Mouse (Mus musculus): Measurements from ENCODE around the gene 4933416C03Rik. TPM values are rescaled to one million over a fixed set of nuclear protein-coding genes. Genes with fewer than 3 reads are reported as not detected.

Gene 4933416C03Rik
- polyA plus RNA-seq (2015; fragmentation: Nextera tagmentation; extraction: Ambion mirVana) = not detected in 2 replicates

DNA sequence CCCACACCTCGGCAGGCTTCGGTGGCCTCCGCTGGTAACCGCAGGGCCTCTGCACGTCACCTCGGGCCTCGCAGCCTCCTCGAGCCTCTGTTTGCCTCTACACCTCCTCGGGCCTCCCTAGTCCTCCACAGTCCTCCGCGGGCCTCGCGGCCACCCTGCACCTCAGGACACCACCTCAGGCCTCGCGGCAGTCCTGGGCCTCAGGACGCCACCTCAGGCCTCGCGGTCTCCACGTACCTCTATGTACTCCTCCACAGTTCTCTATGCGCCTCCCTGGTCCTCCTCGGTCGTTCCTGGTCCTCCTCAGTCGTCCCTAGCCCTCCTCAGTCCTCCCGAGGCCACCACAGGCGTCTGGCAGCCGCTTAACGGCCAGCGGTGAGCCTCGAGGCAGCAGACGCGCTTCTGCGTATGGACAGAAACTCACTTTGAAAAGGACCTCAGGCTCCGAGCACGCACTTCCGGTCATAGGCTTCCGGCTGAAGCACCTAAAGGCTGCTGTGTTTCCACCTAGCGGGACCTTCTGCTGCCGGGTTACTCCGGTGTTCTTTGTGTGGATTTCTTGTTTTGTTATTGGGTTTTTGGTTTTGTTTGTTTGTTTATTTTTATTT, at the start of gene 4933416C03Rik:
Gene 4933416C03Rik (minus strand): TSS at position 51 of the 608 bp plus-strand sequence.
- no peak for DNase-seq (ENCODE audit: low spot score)

DNA sequence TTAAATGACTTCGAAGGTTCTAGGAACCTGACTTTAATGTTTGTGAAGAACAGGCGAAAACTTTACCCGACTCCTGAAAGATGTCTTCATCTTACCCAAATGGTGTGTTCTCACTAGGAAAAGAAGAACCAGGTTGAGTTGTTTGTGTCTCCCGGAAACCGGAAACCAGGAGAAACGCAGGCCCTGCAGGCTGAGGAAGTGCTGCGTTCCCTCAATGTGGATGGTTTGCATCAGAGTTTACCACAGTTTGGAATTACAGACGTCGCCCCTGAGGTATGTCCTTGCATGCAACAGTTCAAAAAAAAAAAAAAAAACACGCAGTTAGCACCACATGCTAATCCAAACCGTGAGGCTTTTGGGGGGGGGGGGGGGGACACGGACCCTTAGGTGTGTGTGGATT, 48.6 kb upstream of the 4933416C03Rik start:
- DNase-seq (ENCODE audit: low spot score) = no peak

DNA sequence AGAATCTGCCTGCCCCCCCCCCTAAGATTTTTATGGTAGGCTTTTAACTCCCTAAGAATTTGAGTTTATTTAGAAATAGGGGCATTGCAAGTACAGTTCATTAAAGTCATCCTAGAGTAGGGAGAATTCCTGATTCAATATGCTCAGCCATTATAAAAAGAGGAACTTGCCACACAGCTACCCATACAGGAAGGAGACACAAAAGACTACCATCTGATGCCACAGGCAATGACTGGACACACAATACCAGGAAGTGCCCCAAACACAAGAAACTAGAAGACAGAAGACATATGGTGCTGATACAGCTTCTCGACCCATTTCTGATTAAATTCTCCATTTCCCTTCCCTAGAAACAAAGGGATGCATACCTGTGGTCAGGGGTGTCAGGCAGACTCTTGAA, 43.0 kb upstream of the 4933416C03Rik start:
- no peak for DNase-seq (ENCODE audit: low spot score)

DNA sequence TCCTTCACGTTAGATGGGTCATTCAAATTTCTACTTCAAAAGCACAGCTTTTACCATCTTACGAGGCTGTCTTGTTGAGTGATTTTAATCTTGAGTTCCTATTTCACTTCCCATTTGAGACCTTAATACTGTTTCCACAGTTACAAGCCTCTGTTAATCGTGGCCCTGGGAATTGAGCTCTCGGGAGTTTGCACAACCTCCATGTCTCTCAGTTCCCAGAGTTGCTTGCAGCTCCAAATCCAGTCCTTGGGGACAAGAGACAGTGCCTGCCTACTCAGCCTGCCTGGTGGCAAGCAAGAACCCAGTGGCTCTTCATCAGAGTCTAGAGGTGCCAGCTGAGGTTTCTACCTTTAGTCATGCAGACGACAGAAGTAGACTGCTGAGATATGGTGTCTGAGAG, 41.0 kb upstream of the 4933416C03Rik start:
- DNase-seq (ENCODE audit: low spot score) = no peak

DNA sequence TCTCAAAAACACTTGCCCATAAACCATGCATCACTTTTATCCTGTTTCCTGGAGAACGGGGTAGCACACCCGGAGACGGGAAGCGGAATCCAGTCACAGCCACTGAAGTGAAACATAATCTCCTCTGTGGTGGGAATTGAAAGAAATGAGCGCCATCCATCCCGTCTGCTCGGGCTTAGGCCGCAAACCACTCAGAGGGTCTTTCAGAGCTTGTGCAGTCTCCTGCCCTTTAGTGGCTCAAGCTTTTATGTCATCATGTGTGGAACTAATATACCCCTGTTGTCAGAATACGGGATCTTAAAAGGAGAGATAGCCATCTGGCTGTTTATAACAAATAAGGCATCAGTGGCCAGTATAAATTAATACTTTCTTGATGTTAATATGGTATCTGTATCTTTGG, 32.4 kb upstream of the 4933416C03Rik start:
- no peak for DNase-seq (ENCODE audit: low spot score)

DNA sequence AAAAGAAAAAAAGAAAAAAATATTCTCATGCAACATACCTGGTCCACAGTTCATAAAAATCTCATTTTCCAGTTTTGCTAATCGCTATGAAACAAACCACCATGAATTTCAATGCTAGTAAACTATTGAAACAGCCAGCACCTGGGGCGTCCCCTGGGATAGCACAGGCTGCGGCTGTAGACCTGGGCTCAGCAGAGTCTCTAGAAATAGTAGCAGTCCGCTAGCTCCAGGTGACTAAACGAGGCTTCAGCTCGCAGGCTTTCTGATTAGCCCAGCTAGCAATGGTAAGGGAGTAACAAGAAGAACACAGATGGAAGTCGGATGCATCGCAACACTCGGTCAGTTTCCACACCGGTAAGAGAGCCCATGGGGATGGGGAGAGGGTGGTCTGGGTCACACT, 30.0 kb upstream of the 4933416C03Rik start:
- DNase-seq (ENCODE audit: low spot score) = no peak

DNA sequence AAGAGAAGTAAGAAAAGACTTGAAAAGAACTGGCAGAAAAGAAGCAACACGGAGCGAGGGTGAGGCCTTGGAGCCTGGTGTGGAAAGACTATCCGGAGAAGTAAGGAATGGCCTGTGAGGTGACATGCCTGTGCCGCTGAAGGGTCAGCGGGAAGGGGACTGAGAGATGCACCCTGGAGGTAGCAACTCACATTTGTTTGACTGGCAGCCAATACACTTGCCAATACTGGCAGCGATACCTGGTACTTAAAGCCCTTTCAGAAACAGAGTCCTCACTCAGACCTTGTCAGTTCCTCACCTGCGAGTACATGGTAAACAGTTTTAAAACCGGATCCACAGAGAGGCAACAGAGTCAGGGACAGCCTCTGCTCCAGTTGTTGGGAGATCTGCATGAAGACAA, 26.5 kb upstream of the 4933416C03Rik start:
- no peak for DNase-seq (ENCODE audit: low spot score)

DNA sequence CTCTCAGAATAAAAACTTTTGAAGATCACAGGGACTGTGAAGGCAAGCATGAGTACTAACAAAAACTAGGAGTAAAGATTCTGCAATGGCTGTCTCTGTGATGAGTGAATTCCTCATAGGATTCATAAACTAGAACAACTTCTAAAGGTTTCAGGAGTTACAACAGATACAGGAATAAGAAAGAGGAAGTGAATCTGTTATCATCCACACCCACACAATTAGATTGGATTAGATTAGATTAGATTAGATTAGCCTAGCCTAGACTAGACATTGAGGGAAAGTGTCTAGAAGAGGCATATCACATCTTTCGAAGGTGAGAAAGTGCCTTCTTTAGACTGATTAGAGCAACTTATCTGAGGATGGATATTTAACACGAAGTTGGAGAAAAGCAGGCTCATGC, 21.5 kb upstream of the 4933416C03Rik start:
- DNase-seq (ENCODE audit: low spot score) = no peak

DNA sequence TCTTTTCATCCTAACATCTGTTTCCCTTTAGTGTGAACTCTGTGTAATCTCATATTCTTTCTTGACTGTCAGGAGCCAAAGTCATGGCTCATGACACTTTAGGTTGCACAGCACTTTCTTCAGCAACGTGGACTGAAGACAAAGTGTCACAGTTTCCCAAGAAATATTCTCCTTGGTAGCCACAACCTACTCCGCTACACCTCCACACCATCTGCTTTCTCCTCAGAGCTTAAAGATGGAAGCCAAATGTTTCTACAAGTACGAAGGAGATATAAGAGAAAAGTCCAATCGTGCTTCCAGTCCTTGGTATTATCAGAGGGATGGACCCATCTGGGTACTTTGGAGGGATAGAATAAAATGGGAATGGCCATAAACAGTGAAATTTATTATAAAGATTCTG, 18.5 kb upstream of the 4933416C03Rik start:
- no peak for DNase-seq (ENCODE audit: low spot score)

DNA sequence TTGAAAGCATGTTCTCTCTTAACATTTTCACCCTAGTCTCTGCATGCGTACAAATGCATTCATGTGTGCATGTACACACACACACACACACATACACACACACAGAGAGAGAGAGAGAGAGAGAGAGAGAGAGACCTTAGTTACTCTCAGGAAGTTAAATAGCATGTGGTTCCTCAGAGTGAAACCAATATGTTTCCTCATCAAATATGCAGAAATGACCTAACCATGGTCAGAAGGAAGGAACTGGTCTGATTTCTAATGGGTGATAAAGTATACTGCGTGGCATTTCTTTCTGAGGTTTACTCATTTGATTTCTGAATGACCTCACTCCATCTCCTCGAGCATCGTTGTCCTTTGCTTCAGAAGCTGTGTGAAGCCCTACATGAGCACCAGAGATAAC, 17.5 kb upstream of the 4933416C03Rik start:
- DNase-seq (ENCODE audit: low spot score) = no peak

DNA sequence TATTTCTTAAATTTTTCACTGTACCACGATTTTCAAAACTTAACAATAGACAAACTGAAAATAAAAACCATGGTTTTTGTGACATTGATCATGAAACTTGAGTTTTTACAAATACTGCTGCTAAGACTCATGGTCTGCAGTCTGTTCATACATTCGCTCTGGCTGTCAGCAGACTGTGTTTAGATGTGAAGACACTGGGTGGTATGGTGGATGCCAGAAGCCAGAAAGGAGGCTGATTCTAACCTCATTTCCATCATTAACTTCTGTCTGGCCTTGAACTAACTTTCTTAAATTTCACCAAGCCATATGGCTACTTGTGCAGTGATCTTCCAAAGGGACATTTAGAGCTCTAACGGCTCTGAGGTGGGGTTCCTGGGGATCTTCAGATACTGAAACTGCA, 16.7 kb upstream of the 4933416C03Rik start:
- no peak for DNase-seq (ENCODE audit: low spot score)

DNA sequence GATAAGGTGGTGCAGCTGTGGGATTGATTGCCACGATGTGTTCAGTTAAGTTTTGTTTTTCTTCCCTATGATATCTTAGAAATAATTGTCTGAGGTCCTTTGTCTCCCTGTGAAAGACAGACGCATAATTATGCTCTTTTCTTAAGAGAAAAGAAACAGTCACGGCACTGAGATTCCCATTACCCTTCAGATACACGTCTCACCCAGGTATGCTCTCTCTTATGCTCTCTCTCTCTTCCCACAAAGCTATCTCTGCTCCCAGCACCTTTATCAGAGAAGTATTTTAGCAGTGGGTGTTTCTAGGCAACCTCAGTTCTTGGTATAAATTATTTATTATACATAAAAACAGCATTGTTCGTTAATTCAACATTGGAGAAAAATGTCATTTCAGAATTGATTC, 11.6 kb upstream of the 4933416C03Rik start:
- no peak for DNase-seq (ENCODE audit: low spot score)

DNA sequence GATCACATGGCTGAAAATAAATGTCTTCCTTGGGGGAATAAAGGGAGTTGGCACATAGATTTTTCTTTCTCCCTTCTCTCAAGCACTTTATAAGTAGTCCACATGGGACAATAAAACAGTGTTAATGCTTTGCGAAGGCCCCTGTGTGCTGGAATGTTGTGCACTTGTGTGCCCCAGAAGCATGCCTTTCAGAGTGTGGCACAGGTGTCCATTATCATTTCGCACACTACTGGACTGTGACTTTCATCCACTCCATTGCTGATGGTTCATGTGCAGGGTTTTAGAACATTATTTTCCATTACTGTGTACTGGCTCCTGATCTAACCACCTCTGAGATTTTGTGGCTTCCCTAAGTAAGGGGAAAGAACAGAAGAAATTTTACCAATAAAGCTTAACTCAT, 10.1 kb upstream of the 4933416C03Rik start:
- DNase-seq (ENCODE audit: low spot score) = no peak

DNA sequence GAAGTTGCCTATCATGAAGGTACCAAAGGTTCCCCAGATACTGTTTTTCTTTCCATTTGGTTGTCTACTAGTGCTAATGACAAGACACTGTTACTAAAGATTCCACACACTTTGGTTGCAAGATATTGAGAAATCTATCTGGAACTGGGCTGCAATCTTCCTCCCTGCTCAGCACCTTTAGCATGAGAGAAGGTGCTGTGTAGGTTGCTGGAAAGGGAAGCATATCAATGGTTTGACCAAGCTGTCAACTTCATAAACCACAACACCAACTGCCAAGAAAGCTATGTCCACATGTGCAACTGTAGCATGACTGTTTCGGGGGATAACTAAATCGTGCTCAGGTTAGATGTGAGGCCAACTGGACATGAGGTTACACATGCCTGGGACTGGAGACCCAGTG, 7.7 kb upstream of the 4933416C03Rik start:
- no peak for DNase-seq (ENCODE audit: low spot score)

DNA sequence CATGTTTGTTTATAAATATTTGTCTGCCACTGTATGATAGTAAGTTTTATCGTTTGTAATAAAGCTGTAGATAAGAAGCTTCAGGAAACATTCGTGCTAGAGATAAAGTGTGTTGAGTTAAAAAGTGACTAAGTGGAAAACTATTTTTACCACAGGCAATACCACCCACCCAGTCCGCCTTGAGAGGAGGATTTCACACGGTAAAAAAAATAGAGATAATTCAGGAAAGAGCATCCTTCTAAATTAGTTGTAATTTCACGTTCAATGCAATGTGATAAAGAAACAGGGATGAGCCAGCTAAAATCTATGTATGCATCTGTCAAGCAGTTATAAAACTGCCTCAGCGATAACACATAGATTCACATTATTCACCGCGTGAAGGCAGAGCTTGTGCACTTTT, 3.3 kb upstream of the 4933416C03Rik start:
- DNase-seq (ENCODE audit: low spot score) = no peak

DNA sequence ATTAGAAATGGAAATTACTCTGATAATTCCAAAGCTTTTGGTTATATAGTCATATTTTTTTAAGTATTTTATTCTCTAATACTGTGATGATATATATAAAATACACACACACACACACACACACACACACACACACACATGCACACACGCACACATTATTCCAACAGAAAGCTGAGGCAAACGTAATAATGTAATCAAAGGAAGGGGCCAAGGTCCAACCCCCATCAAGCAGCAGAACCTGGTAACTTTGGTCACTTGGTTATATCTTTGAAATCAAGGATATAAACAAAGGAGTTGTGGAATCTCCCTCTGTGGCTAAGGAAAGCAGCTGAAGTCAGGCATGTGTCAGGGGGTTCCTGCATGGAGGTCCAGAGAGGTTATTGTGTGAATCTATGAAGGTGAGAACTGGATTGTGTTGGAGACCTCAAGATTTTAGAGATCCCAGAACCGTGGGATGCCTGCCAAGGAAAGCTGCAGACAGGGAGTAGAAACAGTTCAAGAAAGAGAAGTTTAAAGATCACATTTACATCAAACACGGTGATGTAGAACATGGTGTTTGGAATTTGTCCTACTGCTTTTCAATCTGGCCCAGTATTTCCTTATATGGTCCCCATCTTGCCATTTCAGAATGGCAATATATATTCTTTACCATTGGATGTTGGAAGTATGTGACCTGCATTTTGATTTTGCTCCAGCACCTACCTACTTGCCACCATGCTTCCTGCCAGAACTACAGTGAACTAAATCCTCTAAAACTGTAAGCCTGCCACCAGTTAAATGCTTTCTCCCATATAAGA, 2.4 kb upstream of the 4933416C03Rik start:
- DNase-seq (ENCODE audit: low spot score) = no peak

DNA sequence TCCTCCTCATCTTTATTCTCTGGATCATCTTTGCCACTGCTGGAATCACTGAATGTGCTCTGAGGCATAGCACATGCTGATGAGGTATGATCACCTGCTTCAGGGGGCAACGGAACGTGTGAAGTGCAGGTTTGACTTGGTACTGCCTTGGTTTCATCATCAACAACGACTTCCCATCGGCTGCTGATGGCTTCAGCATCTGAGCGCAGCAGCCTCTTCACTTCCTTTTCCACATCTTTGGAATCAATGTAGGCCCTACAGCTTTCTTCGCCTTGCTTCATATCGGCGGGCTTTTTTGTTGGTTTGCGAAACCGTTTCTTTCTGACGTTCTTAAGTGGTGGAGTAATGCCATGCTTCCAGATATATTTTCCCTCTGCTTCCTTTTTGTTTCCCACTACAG, 849 bp downstream of the 4933416C03Rik start:
- no peak for DNase-seq (ENCODE audit: low spot score)

DNA sequence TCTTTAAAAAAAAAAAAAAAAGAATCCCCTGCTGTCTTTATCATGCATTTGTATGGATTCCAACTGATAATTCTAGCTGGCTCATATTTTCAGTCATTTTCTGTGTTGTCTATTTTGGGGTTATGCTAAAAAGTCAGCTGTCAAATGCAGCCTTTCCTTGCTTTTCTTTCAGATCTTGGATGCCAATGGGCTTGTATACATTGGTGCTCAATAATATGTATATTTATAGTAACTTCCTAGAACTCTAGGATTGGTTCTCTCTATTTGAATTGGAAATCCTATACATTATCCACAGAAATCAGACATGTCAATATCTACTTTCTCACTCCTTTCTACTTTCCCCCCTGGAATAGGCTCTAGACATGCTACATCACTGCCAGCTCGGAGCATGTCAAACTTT, 5.0 kb downstream of the 4933416C03Rik start:
- no peak for DNase-seq (ENCODE audit: low spot score)

DNA sequence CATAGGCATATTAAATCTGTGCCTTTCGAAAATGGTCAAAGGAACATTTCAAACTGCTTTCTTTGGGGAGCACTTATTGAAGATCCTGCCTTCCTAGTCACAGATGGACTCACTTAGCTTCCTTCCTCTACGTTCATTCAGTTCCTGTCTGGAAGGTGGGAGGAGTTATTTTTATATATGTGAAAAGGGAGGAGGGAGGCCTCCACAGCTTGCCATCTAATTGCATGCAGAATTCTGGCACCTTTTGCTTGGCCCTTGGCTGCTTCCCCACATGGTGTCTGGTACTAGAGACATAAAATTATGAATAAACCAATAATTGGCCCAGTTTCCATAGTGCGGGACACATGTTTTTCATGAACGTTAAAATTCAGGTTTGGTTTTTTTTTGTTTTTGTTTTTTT, 5.5 kb downstream of the 4933416C03Rik start:
- no peak for DNase-seq (ENCODE audit: low spot score)

DNA sequence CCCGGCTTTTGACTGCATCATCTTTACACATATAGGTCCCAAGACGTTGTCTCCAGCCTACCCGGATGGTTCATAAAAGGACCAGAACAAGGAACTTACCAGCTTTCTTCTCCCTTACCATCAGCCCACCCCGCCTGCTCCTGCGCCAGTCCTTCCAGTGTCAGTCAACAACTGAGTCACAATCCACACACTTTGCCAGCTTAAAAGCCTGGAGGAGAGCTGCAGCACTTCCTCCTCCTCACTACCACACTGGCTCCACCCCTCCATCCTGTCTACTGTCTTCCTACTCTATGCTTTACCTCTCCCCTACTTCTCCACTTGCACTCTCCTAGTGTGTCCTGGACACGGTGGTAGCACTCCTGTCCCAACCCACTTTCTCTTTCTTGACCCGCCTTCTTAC, 15.2 kb downstream of the 4933416C03Rik start:
- no peak for DNase-seq (ENCODE audit: low spot score)

DNA sequence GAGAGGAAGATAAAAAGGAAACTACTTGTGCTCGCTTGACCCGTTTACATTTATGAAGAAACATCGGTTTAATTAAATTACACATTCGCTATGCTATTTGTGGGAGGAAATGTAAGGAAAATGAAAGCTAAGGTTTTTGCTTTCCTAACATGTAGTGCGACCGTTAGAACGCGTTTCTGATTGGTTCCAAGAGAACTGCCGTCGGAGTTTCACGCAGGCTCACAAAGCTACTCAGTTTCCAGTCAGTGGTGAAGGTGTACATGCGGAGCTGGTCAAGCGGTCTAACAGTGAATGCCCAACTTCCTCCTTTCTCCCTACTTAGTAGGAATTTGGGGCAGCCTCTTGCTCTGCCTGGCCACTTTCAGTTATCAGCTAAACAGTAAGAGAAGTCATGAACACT, 17.3 kb downstream of the 4933416C03Rik start:
- no peak for DNase-seq (ENCODE audit: low spot score)

DNA sequence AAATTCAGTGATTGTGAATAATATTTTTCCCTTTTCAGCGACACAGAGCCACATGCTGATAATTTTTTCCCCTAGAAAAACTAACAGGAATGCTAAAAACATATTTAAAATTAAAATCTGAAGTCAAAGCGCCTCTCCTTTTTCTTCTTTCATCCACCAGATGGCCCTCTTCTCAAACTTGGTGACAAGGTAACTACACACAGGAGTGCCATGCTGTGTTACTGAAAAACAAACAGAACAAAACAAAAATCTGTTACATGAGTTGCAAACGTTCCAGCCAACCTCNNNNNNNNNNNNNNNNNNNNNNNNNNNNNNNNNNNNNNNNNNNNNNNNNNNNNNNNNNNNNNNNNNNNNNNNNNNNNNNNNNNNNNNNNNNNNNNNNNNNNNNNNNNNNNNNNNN, 29.8 kb downstream of the 4933416C03Rik start:
- DNase-seq (ENCODE audit: low spot score) = peak; percentile 5

DNA sequence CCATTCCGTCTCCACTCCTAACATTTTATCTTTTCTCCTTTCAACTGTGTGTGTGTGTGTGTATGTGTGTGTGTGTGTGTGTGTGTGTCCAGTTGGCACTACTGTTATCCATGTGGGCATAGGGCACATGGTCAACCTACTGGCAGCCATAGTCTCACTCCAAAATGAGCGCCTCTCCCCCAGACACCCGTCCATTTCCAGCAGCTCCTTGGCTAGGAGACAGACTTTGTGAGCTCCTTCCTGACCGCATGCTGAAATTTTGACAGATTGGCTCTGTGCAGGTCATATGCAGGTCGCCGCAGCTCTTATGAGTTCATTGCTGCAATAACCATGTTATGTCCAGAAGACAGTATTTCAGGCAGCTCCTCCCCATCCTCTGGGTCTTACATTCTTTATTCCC, 32.9 kb downstream of the 4933416C03Rik start:
- no peak for DNase-seq (ENCODE audit: low spot score)

All from thymus, postnatal 0 days (tissue).